Mouse (Mus musculus): ENCODE data around the gene Ada.

Gene Ada

GRCm38 (mm10) chr2:163749647-163750611 is at the start of gene Ada:
Gene Ada (minus strand): TSS chr2:163750239.
- DNase-seq (ENCODE audit: low spot score): no peak

GRCm38 (mm10) chr2:163798411-163798810 is 48.4 kb upstream of the Ada start:
- no peak for DNase-seq (ENCODE audit: low spot score)

- peak; percentile 30 for DNase-seq (ENCODE audit: low spot score)
These were observed 38.4 kb upstream of the Ada start for GRCm38 (mm10) chr2:163788484-163788883.

GRCm38 (mm10) chr2:163787709-163788108 is 37.7 kb upstream of the Ada start:
- DNase-seq (ENCODE audit: low spot score): no peak

GRCm38 (mm10) chr2:163787086-163787485 is 37.0 kb upstream of the Ada start:
- no peak for DNase-seq (ENCODE audit: low spot score)

GRCm38 (mm10) chr2:163783901-163784300 is 33.9 kb upstream of the Ada start:
- DNase-seq (ENCODE audit: low spot score): no peak

GRCm38 (mm10) chr2:163783368-163783767 is 33.3 kb upstream of the Ada start:
- DNase-seq (ENCODE audit: low spot score): no peak

- no peak for DNase-seq (ENCODE audit: low spot score)
These were observed 28.9 kb upstream of the Ada start for GRCm38 (mm10) chr2:163778896-163779295.

GRCm38 (mm10) chr2:163777061-163777460 is 27.0 kb upstream of the Ada start:
- DNase-seq (ENCODE audit: low spot score): no peak

GRCm38 (mm10) chr2:163776661-163777060 is 26.6 kb upstream of the Ada start:
- DNase-seq (ENCODE audit: low spot score): no peak

- DNase-seq (ENCODE audit: low spot score): no peak
These were observed 20.7 kb upstream of the Ada start for GRCm38 (mm10) chr2:163770731-163771130.

GRCm38 (mm10) chr2:163766890-163767289 is 16.9 kb upstream of the Ada start:
- no peak for DNase-seq (ENCODE audit: low spot score)

- DNase-seq (ENCODE audit: low spot score): no peak
These were observed 16.2 kb upstream of the Ada start for GRCm38 (mm10) chr2:163766261-163766660.

- no peak for DNase-seq (ENCODE audit: low spot score)
These were observed 11.4 kb upstream of the Ada start for GRCm38 (mm10) chr2:163761402-163761801.

GRCm38 (mm10) chr2:163760589-163760988 is 10.6 kb upstream of the Ada start:
- no peak for DNase-seq (ENCODE audit: low spot score)

GRCm38 (mm10) chr2:163758146-163758545 is 8.1 kb upstream of the Ada start:
- no peak for DNase-seq (ENCODE audit: low spot score)

- peak; percentile 47 for DNase-seq (ENCODE audit: low spot score)
These were observed 6.7 kb upstream of the Ada start for GRCm38 (mm10) chr2:163756723-163757122.

GRCm38 (mm10) chr2:163754228-163754627 is 4.2 kb upstream of the Ada start:
- DNase-seq (ENCODE audit: low spot score): no peak

GRCm38 (mm10) chr2:163744801-163745570 is 5.1 kb downstream of the Ada start:
- DNase-seq (ENCODE audit: low spot score): no peak

GRCm38 (mm10) chr2:163743357-163743756 is 6.7 kb downstream of the Ada start:
- no peak for DNase-seq (ENCODE audit: low spot score)

- DNase-seq (ENCODE audit: low spot score): no peak
These were observed 7.4 kb downstream of the Ada start for GRCm38 (mm10) chr2:163742656-163743055.

- DNase-seq (ENCODE audit: low spot score): no peak
These were observed 14.1 kb downstream of the Ada start for GRCm38 (mm10) chr2:163735980-163736379.

GRCm38 (mm10) chr2:163735163-163735562 is 14.9 kb downstream of the Ada start:
- DNase-seq (ENCODE audit: low spot score): no peak

Measured in ovary, postnatal 10 days (tissue).